Mouse (Mus musculus) neural tube, embryonic 11.5 days (tissue): ENCODE data around the gene Ovca2. TPM values are rescaled to one million over a fixed set of nuclear protein-coding genes. Genes with fewer than 3 reads are reported as not detected.

Experiments used
- ATAC-seq: fragments of 200-750 bp; cut with Nextera tagmentation; 2 replicates; pipeline ENCODE4 v1.8.0; 2017; ENCODE audit warnings: moderate number of reproducible peaks, mild to moderate bottlenecking, moderate TSS enrichment, moderate library complexity; ENCODE audit not compliant: insufficient read depth, low FRiP score, low TSS enrichment
- DNase-seq: peaks from one replicate; pipeline ENCODE4 v3.0.0-alpha.2; 2015; ENCODE audit warnings: low spot score
- H3K27ac ChIP-seq: fragments of 300-500 bp; sonication (generic); 2 replicates; pipeline ENCODE4 v1.5.1; 2014; ENCODE audit warnings: low read depth, mild to moderate bottlenecking, low read length
- H3K27me3 ChIP-seq: fragments of 300-500 bp; sonication (generic); 2 replicates; pipeline ENCODE4 v1.6.1; 2014; ENCODE audit warnings: mild to moderate bottlenecking, low read length, mixed read lengths; ENCODE audit not compliant: control insufficient read depth, insufficient read depth
- H3K36me3 ChIP-seq: fragments of 300-500 bp; sonication (generic); 2 replicates; pipeline ENCODE4 v1.6.1; 2014; ENCODE audit warnings: mild to moderate bottlenecking, low read length, moderate library complexity, mixed read lengths; ENCODE audit not compliant: control insufficient read depth, insufficient read depth
- H3K4me1 ChIP-seq: fragments of 300-500 bp; sonication (generic); 2 replicates; pipeline ENCODE4 v1.6.1; 2014; ENCODE audit warnings: low read length, mixed read lengths; ENCODE audit not compliant: control insufficient read depth, insufficient read depth
- H3K4me2 ChIP-seq: fragments of 300-500 bp; sonication (generic); 2 replicates; pipeline ENCODE4 v1.6.1; 2014; ENCODE audit warnings: low read depth, mild to moderate bottlenecking, moderate library complexity
- H3K4me3 ChIP-seq: fragments of 300-500 bp; sonication (generic); 2 replicates; pipeline ENCODE4 v1.5.1; 2014; ENCODE audit warnings: low read depth, low read length
- H3K9ac ChIP-seq: fragments of 300-500 bp; sonication (generic); 2 replicates; pipeline ENCODE4 v1.6.1; 2014; ENCODE audit warnings: mild to moderate bottlenecking, low read length
- H3K9me3 ChIP-seq: fragments of 300-500 bp; sonication (generic); 2 replicates; pipeline ENCODE4 v1.6.1; 2016; ENCODE audit warnings: low read length; ENCODE audit not compliant: control insufficient read depth
- WGBS: fragments of 180-500 bp; shearing (Covaris S2); extraction: QIAGEN DNeasy Blood & Tissue Kit; methylation state at CpG from one replicate; pipeline ENCODE4 v1.1.7; 2014; 5-methylcytosine and 5-hydroxymethylcytosine counted together
- polyA plus RNA-seq: library from polyadenylated mRNA; unstranded; fragments of >200 nt; fragmentation: Nextera tagmentation; extraction: Ambion mirVana; gene quantifications from 2 replicates; pipeline ENCODE4 v1.2.1, GENCODE M21; 2014

Gene Ovca2
- polyA plus RNA-seq, 1 experiment from 2014 or later: 37.4 TPM

GRCm38 (mm10) chr11:75212876-75213275 lies 34.2 kb upstream of the Ovca2 start:
- ATAC-seq: no peak
- H3K4me1 ChIP-seq: peaks cover 7% of the 10 kb centered on the region
- no peak overlapping the region for H3K9ac ChIP-seq
- no peak for DNase-seq
- 46% methylated on average over 3 of the region's 3 CpGs for WGBS
- H3K4me2 ChIP-seq: no peak overlapping the region
- H3K27me3 ChIP-seq: no peaks in the 10 kb centered on the region
- no peaks in the 10 kb centered on the region for H3K9me3 ChIP-seq
- H3K4me3 ChIP-seq: no peak overlapping the region
- H3K36me3 ChIP-seq: no peaks in the 10 kb centered on the region
- H3K27ac ChIP-seq: no peak overlapping the region

GRCm38 (mm10) chr11:75212031-75212667 lies 33.5 kb upstream of the Ovca2 start:
- no peak overlapping the region for H3K9ac ChIP-seq
- no peak overlapping the region for H3K4me2 ChIP-seq
- no peaks in the 10 kb centered on the region for H3K36me3 ChIP-seq
- H3K27me3 ChIP-seq: no peaks in the 10 kb centered on the region
- no peak for ATAC-seq
- H3K4me1 ChIP-seq: peaks cover 7% of the 10 kb centered on the region
- DNase-seq: no peak
- no peaks in the 10 kb centered on the region for H3K9me3 ChIP-seq
- H3K4me3 ChIP-seq: no peak overlapping the region
- WGBS: 51% methylated on average over 8 of the region's 8 CpGs
- H3K27ac ChIP-seq: no peak overlapping the region

GRCm38 (mm10) chr11:75210755-75211154 lies 32.1 kb upstream of the Ovca2 start:
- Histone ChIP-seq H3K4me3 (no peak overlapping the region), H3K4me1 (peaks cover 7% of the 10 kb centered on the region), H3K27ac (no peak overlapping the region), H3K4me2 (no peak overlapping the region), H3K9ac (no peak overlapping the region; the same call in 1 of the 2 replicates), H3K9me3 (no peaks in the 10 kb centered on the region), H3K36me3 (no peaks in the 10 kb centered on the region), H3K27me3 (no peaks in the 10 kb centered on the region)
- DNase-seq (no peak), ATAC-seq (no peak)
- WGBS: 62% methylated on average over 6 of the region's 6 CpGs

GRCm38 (mm10) chr11:75210093-75210492 lies 31.5 kb upstream of the Ovca2 start:
- Histone ChIP-seq H3K27ac (no peak overlapping the region), H3K36me3 (no peaks in the 10 kb centered on the region), H3K4me3 (no peak overlapping the region), H3K4me2 (no peak overlapping the region), H3K9ac (no peak overlapping the region), H3K4me1 (peaks cover 7% of the 10 kb centered on the region), H3K27me3 (no peaks in the 10 kb centered on the region), H3K9me3 (no peaks in the 10 kb centered on the region)
- DNase-seq (no peak), ATAC-seq (no peak)
- 60% methylated on average over 4 of the region's 4 CpGs for WGBS

GRCm38 (mm10) chr11:75209363-75209762 lies 30.7 kb upstream of the Ovca2 start:
- Histone ChIP-seq H3K27ac (no peak overlapping the region), H3K4me2 (no peak overlapping the region), H3K27me3 (no peaks in the 10 kb centered on the region), H3K36me3 (no peaks in the 10 kb centered on the region), H3K9ac (no peak overlapping the region), H3K4me3 (no peak overlapping the region), H3K4me1 (peaks cover 7% of the 10 kb centered on the region), H3K9me3 (no peaks in the 10 kb centered on the region)
- ATAC-seq: no peak
- 57% methylated on average over 4 of the region's 4 CpGs for WGBS
- no peak for DNase-seq

- H3K4me3 ChIP-seq: no peak overlapping the region
- H3K27me3 ChIP-seq: no peaks in the 10 kb centered on the region
- H3K4me1 ChIP-seq: peaks cover 6% of the 10 kb centered on the region; the same call in 1 of the 2 replicates
- H3K9me3 ChIP-seq: no peaks in the 10 kb centered on the region
- H3K36me3 ChIP-seq: no peaks in the 10 kb centered on the region
- H3K4me2 ChIP-seq: no peak overlapping the region
- DNase-seq (no peak), ATAC-seq (no peak)
- no peak overlapping the region for H3K9ac ChIP-seq
- H3K27ac ChIP-seq: no peak overlapping the region
- WGBS: 74% methylated on average over 4 of the region's 4 CpGs
Observed at GRCm38 (mm10) chr11:75206347-75206746, 27.7 kb upstream of the Ovca2 start.

DNA sequence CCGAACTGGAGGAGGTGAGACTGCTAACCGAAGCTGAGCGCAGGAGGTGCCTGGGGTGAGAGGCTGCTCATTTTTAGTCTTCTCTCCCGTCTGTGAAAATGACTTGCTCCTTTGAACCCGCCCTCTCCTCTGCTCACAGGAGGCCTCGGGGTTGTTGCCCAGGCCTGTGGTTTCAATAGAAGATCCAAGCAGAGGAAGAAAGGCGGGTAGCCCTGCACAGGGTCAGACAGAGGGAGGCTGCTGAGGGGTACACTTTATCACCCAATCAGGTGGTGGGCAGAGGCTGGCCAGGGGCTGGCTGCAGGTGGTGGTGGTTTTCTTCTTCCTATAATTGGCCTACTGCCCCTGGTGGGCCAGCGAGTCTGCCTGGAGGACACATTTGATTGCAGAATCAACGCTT lies 25.8 kb upstream of the Ovca2 start:
- Histone ChIP-seq H3K4me2 (no peak overlapping the region), H3K36me3 (no peaks in the 10 kb centered on the region), H3K4me1 (peaks cover 8% of the 10 kb centered on the region; the same call in 1 of the 2 replicates), H3K9me3 (no peaks in the 10 kb centered on the region), H3K4me3 (no peak overlapping the region), H3K9ac (no peak overlapping the region), H3K27ac (no peak overlapping the region), H3K27me3 (no peaks in the 10 kb centered on the region)
- no peak for ATAC-seq
- WGBS: 50% methylated on average over 9 of the region's 9 CpGs
- no peak for DNase-seq

DNA sequence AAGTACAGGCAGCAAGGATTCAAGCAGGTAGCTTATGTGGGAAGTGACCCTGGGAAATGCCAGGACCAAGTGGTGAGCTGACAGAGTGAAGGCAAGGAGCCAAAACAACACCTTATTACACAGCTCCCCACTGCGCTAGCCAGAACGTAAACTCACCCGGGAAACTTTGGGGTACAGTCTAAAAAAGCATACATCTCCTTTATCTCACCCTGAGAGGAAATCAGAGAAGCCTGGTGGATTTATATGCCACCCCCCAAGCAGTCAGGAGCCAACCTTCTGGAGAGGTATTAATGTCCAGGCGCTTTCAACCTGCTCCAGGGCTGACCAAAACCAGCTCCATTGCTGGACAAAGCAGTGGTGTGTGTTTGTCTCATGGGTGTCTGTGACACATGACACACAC lies 25.3 kb upstream of the Ovca2 start:
- 79% methylated on average over 4 of the region's 4 CpGs for WGBS
- ATAC-seq (no peak), DNase-seq (no peak)
- no peaks in the 10 kb centered on the region for H3K27me3 ChIP-seq
- no peaks in the 10 kb centered on the region for H3K9me3 ChIP-seq
- no peak overlapping the region for H3K27ac ChIP-seq
- H3K4me1 ChIP-seq: peaks cover 8% of the 10 kb centered on the region; the same call in 1 of the 2 replicates
- no peaks in the 10 kb centered on the region for H3K36me3 ChIP-seq
- H3K4me2 ChIP-seq: no peak overlapping the region
- H3K4me3 ChIP-seq: no peak overlapping the region
- H3K9ac ChIP-seq: no peak overlapping the region

DNA sequence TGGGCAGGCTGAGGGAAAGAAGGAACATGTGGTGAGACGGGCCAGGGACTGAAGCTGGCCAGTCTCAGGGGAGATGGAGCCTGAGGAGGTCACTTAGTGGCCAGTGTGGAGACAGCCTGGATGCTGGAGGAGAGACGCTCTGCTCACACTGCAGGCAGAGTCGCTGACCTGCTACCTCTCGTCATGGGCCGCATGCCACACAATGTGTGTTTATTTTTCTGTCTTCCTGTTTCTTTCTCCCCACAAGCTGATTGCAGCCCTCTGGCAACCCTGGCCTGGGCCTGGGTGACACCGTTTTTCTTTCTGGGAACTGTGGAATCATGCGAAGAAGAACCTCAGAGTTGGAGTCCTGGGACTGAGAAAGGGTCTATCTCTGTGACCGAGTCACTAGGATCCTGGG lies 23.1 kb upstream of the Ovca2 start:
- H3K4me2 ChIP-seq: no peak overlapping the region
- no peak for DNase-seq
- no peak; the same call in 1 of the 2 replicates for ATAC-seq
- H3K36me3 ChIP-seq: no peaks in the 10 kb centered on the region
- no peaks in the 10 kb centered on the region for H3K9me3 ChIP-seq
- H3K4me1 ChIP-seq: peaks cover 8% of the 10 kb centered on the region; the same call in 1 of the 2 replicates
- no peak overlapping the region for H3K4me3 ChIP-seq
- H3K9ac ChIP-seq: no peak overlapping the region
- H3K27me3 ChIP-seq: peaks cover 7% of the 10 kb centered on the region
- peak overlapping the region; percentile 46; the same call in 1 of the 2 replicates for H3K27ac ChIP-seq
- WGBS: 70% methylated on average over 8 of the region's 8 CpGs
